Mouse (Mus musculus): ENCODE measurements around the gene Nudt3. TPM values are rescaled to one million over a fixed set of nuclear protein-coding genes. Genes with fewer than 3 reads are reported as not detected.

Gene Nudt3
- polyA plus RNA-seq, 1 experiment from 2014 or later, result 40.6 TPM

DNA sequence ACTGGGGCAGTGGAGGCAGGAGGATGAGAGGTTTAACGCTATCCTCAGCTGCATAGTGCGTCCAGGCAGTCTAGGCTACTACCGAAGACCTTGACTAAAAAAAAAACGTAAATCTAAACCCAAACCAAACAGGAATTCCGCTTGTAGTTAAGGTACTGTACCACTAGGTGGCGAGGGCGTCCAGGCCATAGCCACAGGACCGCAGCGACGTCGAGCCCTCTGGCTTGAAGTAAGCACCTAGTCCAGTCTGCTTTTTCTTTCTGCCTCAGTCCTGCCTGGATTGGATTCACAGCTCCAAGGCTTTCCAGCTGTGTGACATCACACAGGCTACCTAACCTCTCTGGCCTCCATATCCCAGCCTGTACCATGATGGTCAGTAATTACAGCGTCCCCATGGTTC lies 26.9 kb upstream of the Nudt3 start:
- DNase-seq (ENCODE audit: low spot score) (peak; percentile 78), ATAC-seq (ENCODE audit: low FRiP score, low TSS enrichment) (peak; percentile 53)
- H3K27ac ChIP-seq (replicated peaks), result no peak overlapping the region
- H3K4me2 ChIP-seq (replicated peaks; ENCODE audit: low read depth), result no peak overlapping the region
- peak; percentile 86 for TF ChIP-seq CTCF (IDR thresholded peaks at IDR 0.05; ENCODE audit: low read depth)
- no peak for TF ChIP-seq EP300 (optimal IDR thresholded peaks at IDR 0.05)
- H3K4me3 ChIP-seq (ENCODE audit: low read depth, low read length), result no peak overlapping the region
- H3K36me3 ChIP-seq (ENCODE audit: control insufficient read depth, insufficient read depth, low read length), result no peaks in the 10 kb centered on the region
- H3K4me1 ChIP-seq (replicated peaks; ENCODE audit: control insufficient read depth, insufficient read depth), result no peaks in the 10 kb centered on the region
- WGBS, result 9% methylated on average over 12 of the region's 12 CpGs
- no peak overlapping the region for H3K9ac ChIP-seq (ENCODE audit: low read length)
- H3K27me3 ChIP-seq (ENCODE audit: control insufficient read depth, insufficient read depth, low read length), result no peaks in the 10 kb centered on the region; the same call in 1 of the 2 replicates
- no peaks in the 10 kb centered on the region for H3K9me3 ChIP-seq (ENCODE audit: control insufficient read depth, low read length)

DNA sequence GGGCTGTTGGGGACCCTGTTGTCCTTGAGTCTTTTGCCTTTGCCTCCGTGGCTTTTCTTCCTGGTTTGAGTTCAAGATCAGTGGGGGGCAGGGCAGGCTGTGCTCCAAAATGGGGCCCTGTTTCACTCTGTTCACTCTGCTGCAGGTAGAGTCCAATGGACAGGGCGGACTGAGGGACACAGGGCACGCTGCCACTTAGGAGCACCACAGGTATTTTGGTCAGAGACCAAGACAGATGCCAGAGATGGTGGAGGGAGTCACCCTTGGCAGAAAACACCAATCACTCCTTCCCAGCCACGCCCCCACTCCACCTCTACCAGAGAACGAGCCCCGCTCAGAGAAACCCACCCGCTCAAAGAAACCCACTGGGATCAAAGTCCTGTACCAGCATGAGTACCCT lies 22.5 kb upstream of the Nudt3 start:
- DNase-seq (ENCODE audit: low spot score) (no peak), ATAC-seq (ENCODE audit: low FRiP score, low TSS enrichment) (no peak)
- H3K27ac ChIP-seq (replicated peaks), result no peak overlapping the region
- H3K4me1 ChIP-seq (replicated peaks; ENCODE audit: control insufficient read depth, insufficient read depth), result no peaks in the 10 kb centered on the region
- TF ChIP-seq CTCF (IDR thresholded peaks at IDR 0.05; ENCODE audit: low read depth) (no peak), EP300 (optimal IDR thresholded peaks at IDR 0.05) (no peak)
- H3K9ac ChIP-seq (ENCODE audit: low read length), result no peak overlapping the region
- H3K9me3 ChIP-seq (ENCODE audit: control insufficient read depth, low read length), result no peaks in the 10 kb centered on the region
- no peaks in the 10 kb centered on the region for H3K36me3 ChIP-seq (ENCODE audit: control insufficient read depth, insufficient read depth, low read length)
- no peak overlapping the region for H3K4me2 ChIP-seq (replicated peaks; ENCODE audit: low read depth)
- 40% methylated on average over 7 of the region's 7 CpGs for WGBS
- H3K4me3 ChIP-seq (ENCODE audit: low read depth, low read length), result no peak overlapping the region
- H3K27me3 ChIP-seq (ENCODE audit: control insufficient read depth, insufficient read depth, low read length), result no peaks in the 10 kb centered on the region; the same call in 1 of the 2 replicates

DNA sequence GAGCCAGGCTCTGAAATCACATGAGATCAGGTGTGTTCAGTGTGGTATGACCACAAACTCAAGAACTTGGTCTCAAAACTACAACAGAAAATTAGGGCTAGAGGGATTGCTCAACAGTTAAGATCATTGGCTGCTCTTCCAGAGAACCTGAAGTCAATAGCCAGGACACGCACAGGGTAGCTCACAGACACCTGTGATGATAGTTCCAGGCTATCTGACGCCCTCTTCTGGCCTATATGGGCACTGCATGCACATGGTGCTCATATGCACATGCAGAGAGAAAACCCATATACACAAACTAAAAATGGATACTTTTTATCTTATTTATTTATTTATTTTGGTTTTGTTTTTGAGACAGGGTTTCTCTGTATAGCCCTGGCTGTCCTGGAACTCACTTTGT lies 21.3 kb upstream of the Nudt3 start:
- TF ChIP-seq CTCF (IDR thresholded peaks at IDR 0.05; ENCODE audit: low read depth) (peak; percentile 41), EP300 (optimal IDR thresholded peaks at IDR 0.05) (no peak)
- WGBS, result 47% methylated on average over 2 of the region's 2 CpGs
- Histone ChIP-seq H3K27ac (replicated peaks) (no peak overlapping the region), H3K9ac (ENCODE audit: low read length) (no peak overlapping the region), H3K4me3 (ENCODE audit: low read depth, low read length) (no peak overlapping the region), H3K4me2 (replicated peaks; ENCODE audit: low read depth) (no peak overlapping the region), H3K9me3 (ENCODE audit: control insufficient read depth, low read length) (no peaks in the 10 kb centered on the region), H3K27me3 (ENCODE audit: control insufficient read depth, insufficient read depth, low read length) (no peaks in the 10 kb centered on the region; the same call in 1 of the 2 replicates), H3K4me1 (replicated peaks; ENCODE audit: control insufficient read depth, insufficient read depth) (no peaks in the 10 kb centered on the region), H3K36me3 (ENCODE audit: control insufficient read depth, insufficient read depth, low read length) (no peaks in the 10 kb centered on the region)
- ATAC-seq (ENCODE audit: low FRiP score, low TSS enrichment), result no peak
- no peak for DNase-seq (ENCODE audit: low spot score)

DNA sequence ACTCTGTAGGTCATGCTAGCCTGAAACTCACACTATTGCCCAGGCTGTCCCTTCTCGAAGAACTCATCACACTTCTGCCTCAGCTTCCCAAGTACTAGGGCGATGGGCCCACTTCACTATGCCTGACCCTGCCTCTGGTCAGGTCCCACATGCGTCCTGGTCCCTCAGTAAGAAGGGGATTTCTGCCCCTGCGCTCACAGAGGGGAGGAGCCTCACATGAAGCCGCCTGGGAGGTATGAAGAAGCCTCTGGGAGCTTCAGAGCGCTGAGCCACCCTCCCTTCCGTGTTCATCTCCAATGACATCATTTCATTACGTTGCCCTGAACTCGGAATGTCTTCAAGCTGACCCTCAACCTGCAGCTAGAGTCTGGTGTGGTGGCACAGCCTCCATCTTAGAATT lies 20.5 kb upstream of the Nudt3 start:
- DNase-seq (ENCODE audit: low spot score) (no peak), ATAC-seq (ENCODE audit: low FRiP score, low TSS enrichment) (no peak)
- no peak for TF ChIP-seq EP300 (optimal IDR thresholded peaks at IDR 0.05)
- TF ChIP-seq CTCF (IDR thresholded peaks at IDR 0.05; ENCODE audit: low read depth), result no peak
- Histone ChIP-seq H3K4me3 (ENCODE audit: low read depth, low read length) (no peak overlapping the region), H3K4me1 (replicated peaks; ENCODE audit: control insufficient read depth, insufficient read depth) (no peaks in the 10 kb centered on the region), H3K9ac (ENCODE audit: low read length) (no peak overlapping the region), H3K4me2 (replicated peaks; ENCODE audit: low read depth) (no peak overlapping the region), H3K27ac (replicated peaks) (no peak overlapping the region), H3K9me3 (ENCODE audit: control insufficient read depth, low read length) (no peaks in the 10 kb centered on the region), H3K36me3 (ENCODE audit: control insufficient read depth, insufficient read depth, low read length) (no peaks in the 10 kb centered on the region), H3K27me3 (ENCODE audit: control insufficient read depth, insufficient read depth, low read length) (no peaks in the 10 kb centered on the region; the same call in 1 of the 2 replicates)
- 82% methylated on average over 9 of the region's 9 CpGs for WGBS

DNA sequence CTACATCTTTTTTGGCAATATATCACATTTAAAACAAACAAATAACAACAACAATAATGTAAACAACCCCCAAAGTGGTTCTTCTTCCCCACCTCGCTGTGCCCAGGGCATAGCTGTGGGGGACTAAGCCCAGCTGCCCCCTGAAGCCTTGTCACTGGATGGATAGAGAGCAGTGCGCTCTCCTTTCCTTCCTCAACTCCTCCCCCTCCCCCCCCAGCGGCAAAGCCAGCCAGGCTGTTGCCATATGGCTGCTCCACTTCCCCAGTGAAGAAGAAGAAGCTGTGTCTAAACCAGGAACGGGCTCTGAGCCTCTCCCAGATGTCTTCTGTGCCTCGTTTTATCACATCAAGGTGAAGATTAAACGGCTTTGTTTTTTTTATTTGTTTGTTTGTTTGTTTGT lies 19.8 kb upstream of the Nudt3 start:
- H3K4me3 ChIP-seq (ENCODE audit: low read depth, low read length), result no peak overlapping the region
- no peak overlapping the region for H3K27ac ChIP-seq (replicated peaks)
- H3K9ac ChIP-seq (ENCODE audit: low read length), result no peak overlapping the region; the same call in 1 of the 2 replicates
- DNase-seq (ENCODE audit: low spot score), result no peak
- WGBS, result 32% methylated on average over 6 of the region's 6 CpGs
- H3K27me3 ChIP-seq (ENCODE audit: control insufficient read depth, insufficient read depth, low read length), result no peaks in the 10 kb centered on the region; the same call in 1 of the 2 replicates
- no peaks in the 10 kb centered on the region for H3K9me3 ChIP-seq (ENCODE audit: control insufficient read depth, low read length)
- no peak for ATAC-seq (ENCODE audit: low FRiP score, low TSS enrichment)
- H3K36me3 ChIP-seq (ENCODE audit: control insufficient read depth, insufficient read depth, low read length), result no peaks in the 10 kb centered on the region
- H3K4me2 ChIP-seq (replicated peaks; ENCODE audit: low read depth), result no peak overlapping the region
- H3K4me1 ChIP-seq (replicated peaks; ENCODE audit: control insufficient read depth, insufficient read depth), result no peaks in the 10 kb centered on the region
- TF ChIP-seq CTCF (IDR thresholded peaks at IDR 0.05; ENCODE audit: low read depth) (no peak), EP300 (optimal IDR thresholded peaks at IDR 0.05) (no peak)

DNA sequence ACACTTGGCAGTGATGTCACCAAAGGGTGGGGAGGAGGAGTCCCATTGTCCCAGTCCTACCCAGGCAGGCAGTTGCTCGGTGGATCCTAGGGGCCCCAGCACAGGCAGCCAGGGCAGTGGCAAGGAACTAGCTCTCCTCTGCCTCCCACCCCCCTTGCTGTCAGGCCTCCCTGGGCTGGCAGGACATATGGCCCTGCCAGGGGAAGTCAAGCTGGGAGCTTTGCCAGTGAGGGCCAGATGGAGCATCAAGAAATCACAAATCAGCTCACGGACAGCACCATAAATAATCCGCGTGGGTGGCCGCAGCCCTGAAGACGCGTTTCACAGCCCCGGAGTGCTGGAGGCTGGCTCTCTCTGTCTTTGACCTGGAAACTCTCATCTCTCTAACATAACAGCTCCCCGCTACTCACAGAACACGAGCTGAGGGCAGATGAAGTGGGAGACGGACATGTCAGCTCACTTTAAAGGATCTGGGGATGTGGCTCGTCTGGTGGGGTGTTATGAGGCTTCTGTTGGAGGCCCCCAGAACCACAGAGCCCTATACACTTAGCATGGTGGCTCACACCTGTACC lies 19.3 kb upstream of the Nudt3 start:
- no peaks in the 10 kb centered on the region for H3K9me3 ChIP-seq (ENCODE audit: control insufficient read depth, low read length)
- peak; percentile 44; the same call in 1 of the 2 replicates for ATAC-seq (ENCODE audit: low FRiP score, low TSS enrichment)
- H3K27me3 ChIP-seq (ENCODE audit: control insufficient read depth, insufficient read depth, low read length), result no peaks in the 10 kb centered on the region; the same call in 1 of the 2 replicates
- no peak for TF ChIP-seq EP300 (optimal IDR thresholded peaks at IDR 0.05)
- no peak for TF ChIP-seq CTCF (IDR thresholded peaks at IDR 0.05; ENCODE audit: low read depth)
- H3K27ac ChIP-seq (replicated peaks), result no peak overlapping the region
- no peaks in the 10 kb centered on the region for H3K36me3 ChIP-seq (ENCODE audit: control insufficient read depth, insufficient read depth, low read length)
- no peak overlapping the region; the same call in 1 of the 2 replicates for H3K9ac ChIP-seq (ENCODE audit: low read length)
- DNase-seq (ENCODE audit: low spot score), result no peak
- no peak overlapping the region for H3K4me2 ChIP-seq (replicated peaks; ENCODE audit: low read depth)
- WGBS, result 15% methylated on average over 12 of the region's 12 CpGs
- no peak overlapping the region for H3K4me3 ChIP-seq (ENCODE audit: low read depth, low read length)
- H3K4me1 ChIP-seq (replicated peaks; ENCODE audit: control insufficient read depth, insufficient read depth), result no peaks in the 10 kb centered on the region
